Mouse (Mus musculus) macrophage (primary cell): Measurements from ENCODE around the gene Banp. TPM values are rescaled to one million over a fixed set of nuclear protein-coding genes. Genes with fewer than 3 reads are reported as not detected.

Experiments
- H3K27ac ChIP-seq: fragments of 350-480 bp; formaldehyde crosslinking; 2 replicates; pipeline ENCODE4 v1.9.0; 2021
- H3K36me3 ChIP-seq: fragments of 350-480 bp; formaldehyde crosslinking; 2 replicates; pipeline ENCODE4 v1.9.0; 2021; ENCODE audit errors: inconsistent target
- H3K4me3 ChIP-seq: fragments of 350-480 bp; formaldehyde crosslinking; 2 replicates; pipeline ENCODE4 v1.9.0; 2021; ENCODE audit errors: inconsistent target
- H3K79me2 ChIP-seq: fragments of 350-480 bp; formaldehyde crosslinking; 2 replicates; pipeline ENCODE4 v1.9.0; 2021; ENCODE audit errors: inconsistent target
- WGBS: methylation state at CpG from one replicate; pipeline ENCODE4 v1.1.7; 2026; ENCODE audit warnings: inconsistent platforms; ENCODE audit not compliant: missing documents; 5-methylcytosine and 5-hydroxymethylcytosine counted together
- polyA plus RNA-seq: library from polyadenylated mRNA; stranded (reverse); fragments of 250-400 nt; gene quantifications from 3 replicates; pipeline ENCODE4 v1.2.4, GENCODE M21; 2018; ENCODE audit warnings: inconsistent platforms

Banp gene
- polyA plus RNA-seq, 1 experiment from 2014 or later: 11.0 TPM

GRCm38 (mm10) chr8:121951656-121952009 is 2.1 kb downstream of the Banp start:
- Histone ChIP-seq H3K79me2 (peaks cover 57% of the 10 kb centered on the region), H3K4me3 (peak overlapping the region; percentile 70), H3K36me3 (no peaks in the 10 kb centered on the region; the same call in 1 of the 2 replicates), H3K27ac (0 out of 2 replicates have a peak overlapping the region, but pooled peaks have one; percentile 59)
- 34% methylated on average over 7 of the region's 7 CpGs for WGBS

GRCm38 (mm10) chr8:121952122-121952521 is 2.6 kb downstream of the Banp start:
- Histone ChIP-seq H3K36me3 (no peaks in the 10 kb centered on the region; the same call in 1 of the 2 replicates), H3K27ac (no peak overlapping the region), H3K79me2 (peaks cover 62% of the 10 kb centered on the region), H3K4me3 (no peak overlapping the region)

GRCm38 (mm10) chr8:121952800-121953199 is 3.2 kb downstream of the Banp start:
- Histone ChIP-seq H3K27ac (no peak overlapping the region), H3K4me3 (no peak overlapping the region), H3K36me3 (no peaks in the 10 kb centered on the region; the same call in 1 of the 2 replicates), H3K79me2 (peaks cover 69% of the 10 kb centered on the region)
- 79% methylated on average over 7 of the region's 7 CpGs for WGBS

- no peak overlapping the region for H3K27ac ChIP-seq
- WGBS: 41% methylated on average over 3 of the region's 3 CpGs
- H3K36me3 ChIP-seq: no peaks in the 10 kb centered on the region; the same call in 1 of the 2 replicates
- H3K79me2 ChIP-seq: peaks cover 81% of the 10 kb centered on the region
- H3K4me3 ChIP-seq: no peak overlapping the region
Observed at GRCm38 (mm10) chr8:121953821-121954545, 4.4 kb downstream of the Banp start.

GRCm38 (mm10) chr8:121954981-121955555 is 5.5 kb downstream of the Banp start:
- peaks cover 90% of the 10 kb centered on the region for H3K79me2 ChIP-seq
- H3K36me3 ChIP-seq: no peaks in the 10 kb centered on the region; the same call in 1 of the 2 replicates
- H3K27ac ChIP-seq: no peak overlapping the region
- no peak overlapping the region for H3K4me3 ChIP-seq
- 89% methylated on average over 10 of the region's 10 CpGs for WGBS

- Histone ChIP-seq H3K36me3 (peaks cover 3% of the 10 kb centered on the region; the same call in 1 of the 2 replicates), H3K4me3 (no peak overlapping the region), H3K27ac (no peak overlapping the region), H3K79me2 (peaks cover 98% of the 10 kb centered on the region)
- 31% methylated on average over 1 of the region's 1 CpGs for WGBS
Observed at GRCm38 (mm10) chr8:121955825-121956500, 6.4 kb downstream of the Banp start.

- Histone ChIP-seq H3K79me2 (peaks cover 98% of the 10 kb centered on the region), H3K4me3 (no peak overlapping the region), H3K36me3 (peaks cover 3% of the 10 kb centered on the region; the same call in 1 of the 2 replicates), H3K27ac (no peak overlapping the region)
- 100% methylated on average over 1 of the region's 1 CpGs for WGBS
Observed at GRCm38 (mm10) chr8:121958395-121958794, 8.8 kb downstream of the Banp start.

- H3K4me3 ChIP-seq: no peak overlapping the region
- 86% methylated on average over 3 of the region's 3 CpGs for WGBS
- 0 out of 2 replicates have a peak, but pooled peaks cover 3% of the 10 kb centered on the region for H3K36me3 ChIP-seq
- H3K27ac ChIP-seq: no peak overlapping the region
- H3K79me2 ChIP-seq: peaks cover 97% of the 10 kb centered on the region
Observed at GRCm38 (mm10) chr8:121962892-121963291, 13.3 kb downstream of the Banp start.

- Histone ChIP-seq H3K4me3 (no peak overlapping the region), H3K27ac (no peak overlapping the region), H3K36me3 (0 out of 2 replicates have a peak, but pooled peaks cover 3% of the 10 kb centered on the region), H3K79me2 (peaks cover 97% of the 10 kb centered on the region)
- WGBS: 90% methylated on average over 8 of the region's 8 CpGs
Observed at GRCm38 (mm10) chr8:121964716-121965512, 15.4 kb downstream of the Banp start.

- Histone ChIP-seq H3K79me2 (peaks cover 97% of the 10 kb centered on the region), H3K27ac (no peak overlapping the region), H3K36me3 (no peaks in the 10 kb centered on the region), H3K4me3 (no peak overlapping the region)
- 97% methylated on average over 5 of the region's 5 CpGs for WGBS
Observed at GRCm38 (mm10) chr8:121966110-121966509, 16.6 kb downstream of the Banp start.

- no peak overlapping the region for H3K27ac ChIP-seq
- 83% methylated on average over 7 of the region's 7 CpGs for WGBS
- H3K36me3 ChIP-seq: no peaks in the 10 kb centered on the region
- H3K79me2 ChIP-seq: peaks cover 89% of the 10 kb centered on the region
- no peak overlapping the region for H3K4me3 ChIP-seq
Observed at GRCm38 (mm10) chr8:121966714-121967448, 17.3 kb downstream of the Banp start.

GRCm38 (mm10) chr8:121967977-121968376 is 18.4 kb downstream of the Banp start:
- H3K36me3 ChIP-seq: no peaks in the 10 kb centered on the region
- H3K79me2 ChIP-seq: peaks cover 78% of the 10 kb centered on the region
- 91% methylated on average over 4 of the region's 4 CpGs for WGBS
- H3K4me3 ChIP-seq: no peak overlapping the region
- H3K27ac ChIP-seq: no peak overlapping the region

GRCm38 (mm10) chr8:121968542-121968941 is 19.0 kb downstream of the Banp start:
- Histone ChIP-seq H3K79me2 (peaks cover 72% of the 10 kb centered on the region), H3K27ac (no peak overlapping the region), H3K36me3 (no peaks in the 10 kb centered on the region), H3K4me3 (no peak overlapping the region)
- 79% methylated on average over 4 of the region's 4 CpGs for WGBS

GRCm38 (mm10) chr8:121970225-121970624 is 20.7 kb downstream of the Banp start:
- H3K79me2 ChIP-seq: peaks cover 56% of the 10 kb centered on the region
- H3K36me3 ChIP-seq: peaks cover 8% of the 10 kb centered on the region; the same call in 1 of the 2 replicates
- 94% methylated on average over 8 of the region's 8 CpGs for WGBS
- no peak overlapping the region for H3K4me3 ChIP-seq
- H3K27ac ChIP-seq: no peak overlapping the region
